Mouse (Mus musculus) forebrain, embryonic 12.5 days (tissue): ENCODE data around the gene Oxct1. TPM values are rescaled to one million over a fixed set of nuclear protein-coding genes. Genes with fewer than 3 reads are reported as not detected.

Experiments used
- ATAC-seq: fragments of 200-750 bp; cut with Nextera tagmentation; 2 replicates; pipeline ENCODE4 v1.8.0; 2017; ENCODE audit warnings: moderate TSS enrichment; ENCODE audit not compliant: low FRiP score
- H3K27ac ChIP-seq: fragments of 300-500 bp; sonication (generic); 2 replicates; pipeline ENCODE4 v1.5.1; 2016; ENCODE audit warnings: mild to moderate bottlenecking
- H3K27me3 ChIP-seq: fragments of 300-500 bp; sonication (generic); 2 replicates; pipeline ENCODE4 v1.6.1; 2016; ENCODE audit warnings: mild to moderate bottlenecking
- H3K36me3 ChIP-seq: fragments of 300-500 bp; sonication (generic); replicated peaks from 2 replicates; pipeline ENCODE4 v1.6.1; 2016; ENCODE audit warnings: mild to moderate bottlenecking
- H3K4me1 ChIP-seq: fragments of 300-500 bp; sonication (generic); 2 replicates; pipeline ENCODE4 v1.6.1; 2016
- H3K4me2 ChIP-seq: fragments of 300-500 bp; sonication (generic); 2 replicates; pipeline ENCODE4 v1.6.1; 2016; ENCODE audit warnings: mild to moderate bottlenecking, moderate library complexity
- H3K4me3 ChIP-seq: fragments of 300-500 bp; sonication (generic); replicated peaks from 2 replicates; pipeline ENCODE4 v1.5.1; 2016; ENCODE audit warnings: mild to moderate bottlenecking
- H3K9ac ChIP-seq: fragments of 300-500 bp; sonication (generic); 2 replicates; pipeline ENCODE4 v1.6.1; 2016; ENCODE audit warnings: mild to moderate bottlenecking
- H3K9me3 ChIP-seq: fragments of 300-500 bp; sonication (generic); 2 replicates; pipeline ENCODE4 v1.6.1; 2016
- WGBS: fragments of 180-500 bp; shearing (Covaris S2); methylation state at CpG from one replicate; pipeline ENCODE4 v1.1.7; 2016; 5-methylcytosine and 5-hydroxymethylcytosine counted together
- polyA plus RNA-seq: library from polyadenylated mRNA; unstranded; fragments of >200 nt; fragmentation: Nextera tagmentation; extraction: Ambion mirVana; gene quantifications from 2 replicates; pipeline ENCODE4 v1.2.1, GENCODE M21; 2016

The Oxct1 gene
- polyA plus RNA-seq, 1 experiment from 2014 or later, result 225 TPM

DNA sequence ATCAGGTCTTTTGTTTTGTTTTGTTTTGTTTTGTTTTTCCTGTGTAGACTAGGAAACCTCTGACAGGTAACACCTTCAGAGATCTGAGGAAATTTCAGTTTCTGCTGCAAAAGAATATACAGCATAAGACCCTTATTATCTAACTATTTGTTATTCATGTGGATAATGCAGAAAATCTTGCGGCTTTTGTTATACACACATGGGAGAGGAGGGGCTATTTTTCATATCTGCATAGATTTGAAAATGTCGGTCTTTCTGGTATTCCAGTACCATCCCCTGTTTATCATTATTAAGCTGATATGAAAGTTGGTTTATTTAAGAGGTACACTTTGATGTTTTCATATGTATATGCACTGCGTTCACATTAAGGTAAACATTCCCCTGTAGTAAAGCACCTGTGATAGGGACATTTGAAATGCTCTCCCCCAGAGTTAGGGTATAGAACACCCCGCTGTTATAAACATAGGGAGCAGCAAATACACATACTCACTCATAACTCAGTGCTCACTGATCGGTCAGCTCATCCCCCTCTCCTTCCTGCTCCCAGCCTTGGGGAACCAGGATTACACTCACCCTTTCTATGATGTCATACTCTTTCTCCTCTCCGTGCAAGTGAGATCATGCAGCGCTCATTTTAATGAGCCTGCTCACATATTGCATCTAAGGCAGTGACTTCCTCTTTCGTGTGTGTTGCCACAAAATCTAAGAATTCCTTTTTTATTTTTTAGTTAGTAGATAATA, 122.6 kb downstream of the Oxct1 start:
- peak; percentile 23; the same call in 1 of the 2 replicates for ATAC-seq
- 84% methylated on average over 8 of the region's 8 CpGs for WGBS
- no peaks in the 10 kb centered on the region for H3K9me3 ChIP-seq

DNA sequence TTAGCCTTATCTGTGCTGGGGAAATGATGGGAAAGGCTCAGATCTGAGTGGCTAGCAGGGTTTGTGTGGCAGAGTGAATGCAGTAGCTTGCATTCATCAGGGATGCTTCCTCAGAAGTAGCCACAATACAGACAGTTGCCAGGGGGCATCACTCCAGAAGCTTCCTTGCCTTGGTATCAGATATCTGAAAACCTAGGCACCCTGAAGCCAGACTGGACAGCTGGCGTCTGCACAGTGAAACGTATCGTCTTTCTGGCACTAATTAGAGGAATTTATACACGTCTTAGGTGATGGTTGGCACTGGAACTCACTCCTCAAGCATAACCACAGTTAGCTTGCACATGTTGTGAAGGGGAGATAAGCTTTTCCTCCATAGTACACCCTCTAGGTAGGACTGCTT, 128.5 kb downstream of the Oxct1 start:
- ATAC-seq, result no peak
- H3K27me3 ChIP-seq, result no peaks in the 10 kb centered on the region
- no peak overlapping the region for H3K4me3 ChIP-seq
- peaks cover 23% of the 10 kb centered on the region for H3K36me3 ChIP-seq
- no peak overlapping the region for H3K9ac ChIP-seq
- H3K4me1 ChIP-seq, result no peaks in the 10 kb centered on the region
- 82% methylated on average over 4 of the region's 4 CpGs for WGBS
- H3K9me3 ChIP-seq, result no peaks in the 10 kb centered on the region
- H3K4me2 ChIP-seq, result no peak overlapping the region
- H3K27ac ChIP-seq, result no peak overlapping the region

More for the DNA sequence above, 122.6 kb downstream of the Oxct1 start:
- peaks cover 12% of the 10 kb centered on the region for H3K36me3 ChIP-seq
- H3K27me3 ChIP-seq, result no peaks in the 10 kb centered on the region
- no peak overlapping the region for H3K9ac ChIP-seq
- H3K27ac ChIP-seq, result no peak overlapping the region
- H3K4me1 ChIP-seq, result no peaks in the 10 kb centered on the region
- H3K4me2 ChIP-seq, result no peak overlapping the region
- H3K4me3 ChIP-seq, result no peak overlapping the region

DNA sequence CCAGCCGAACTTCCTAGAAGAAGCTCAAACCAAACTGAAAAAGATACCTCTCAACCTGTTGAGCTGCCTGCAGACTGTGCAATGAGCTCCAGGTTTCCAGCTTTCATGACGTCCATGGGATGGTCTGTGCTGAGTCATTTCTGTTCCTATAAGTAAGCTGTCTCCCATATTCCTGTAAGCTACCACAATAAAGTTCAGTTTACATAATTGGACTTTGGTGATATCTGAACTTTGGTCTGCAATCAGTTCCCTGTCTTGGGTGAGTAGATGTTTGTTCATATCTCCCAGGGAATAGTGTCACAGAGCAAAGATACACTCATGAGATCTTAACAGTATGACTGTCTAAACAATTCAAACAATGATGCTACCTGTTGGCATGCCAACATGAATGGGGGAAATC, 141.8 kb downstream of the Oxct1 start:
- Histone ChIP-seq H3K36me3 (no peaks in the 10 kb centered on the region; the same call in 1 of the 2 replicates), H3K9me3 (no peaks in the 10 kb centered on the region), H3K27me3 (no peaks in the 10 kb centered on the region), H3K27ac (no peak overlapping the region), H3K4me1 (no peaks in the 10 kb centered on the region), H3K4me3 (no peak overlapping the region), H3K4me2 (no peak overlapping the region), H3K9ac (no peak overlapping the region)
- WGBS, result 92% methylated on average over 2 of the region's 2 CpGs
- no peak for ATAC-seq

DNA sequence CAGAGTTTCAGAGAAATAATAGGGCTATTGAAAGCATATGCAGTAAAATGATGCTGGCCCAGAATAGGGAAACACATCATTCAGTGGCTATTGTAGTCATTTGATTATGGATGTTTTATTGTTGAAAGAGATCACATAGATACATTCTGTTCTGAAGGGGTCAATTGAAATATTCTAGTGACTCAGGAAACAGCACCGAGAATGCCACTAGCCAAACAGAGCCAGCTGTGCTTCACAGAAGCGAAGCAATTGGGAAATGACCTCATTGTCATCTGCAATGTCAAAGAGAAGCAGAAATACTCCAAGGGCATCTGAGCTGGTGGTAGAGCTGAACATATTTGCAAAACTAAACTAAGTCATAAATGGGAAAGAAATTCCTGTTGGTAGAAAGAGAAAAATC, 145.4 kb downstream of the Oxct1 start:
- Histone ChIP-seq H3K27ac (no peak overlapping the region), H3K4me1 (no peaks in the 10 kb centered on the region), H3K27me3 (no peaks in the 10 kb centered on the region), H3K4me2 (no peak overlapping the region), H3K9ac (no peak overlapping the region), H3K4me3 (no peak overlapping the region), H3K9me3 (no peaks in the 10 kb centered on the region), H3K36me3 (no peaks in the 10 kb centered on the region)
- ATAC-seq, result no peak
- WGBS, result 76% methylated on average over 2 of the region's 2 CpGs

DNA sequence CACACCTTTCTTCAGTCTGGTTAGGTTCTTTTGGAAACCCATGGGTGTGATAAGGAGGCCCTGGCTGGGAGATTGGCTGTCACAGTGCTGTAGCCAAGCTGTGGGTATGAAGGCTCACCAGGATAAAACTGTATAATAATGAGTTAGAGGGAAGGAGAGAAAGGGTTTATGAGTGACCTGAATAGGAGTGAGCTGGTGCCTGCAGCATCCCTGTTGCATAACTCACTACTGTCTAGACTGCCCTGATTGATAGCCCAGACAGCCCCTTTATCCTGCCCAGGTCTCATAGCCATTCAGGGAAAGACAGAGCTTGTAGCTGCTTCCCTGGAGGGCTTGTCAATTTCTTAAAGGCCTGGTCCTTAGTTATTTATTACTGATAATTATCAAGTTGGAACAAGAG, 171.7 kb downstream of the Oxct1 start:
- H3K27ac ChIP-seq, result no peak overlapping the region
- no peak overlapping the region for H3K4me2 ChIP-seq
- H3K4me3 ChIP-seq, result no peak overlapping the region
- no peaks in the 10 kb centered on the region for H3K9me3 ChIP-seq
- H3K4me1 ChIP-seq, result no peaks in the 10 kb centered on the region
- H3K27me3 ChIP-seq, result no peaks in the 10 kb centered on the region
- no peak overlapping the region for H3K9ac ChIP-seq
- no peak for ATAC-seq
- no peaks in the 10 kb centered on the region for H3K36me3 ChIP-seq

Other genes starting within 250 kb of the Oxct1 start
- 4.9 and 7.4 TPM in 2 replicates for gene Fbxo4, start 46.8 kb upstream of the Oxct1 start, polyA plus RNA-seq
- gene AW549877, start 30.6 kb upstream of the Oxct1 start, polyA plus RNA-seq, result 57.0 and 62.5 TPM in 2 replicates